Mouse (Mus musculus): ENCODE measurements at regions not wholly inside any gene's neighbourhood (a gene's known extent, or its start where the extent isn't known, plus 50 kb on each side); places are given as distances from the start of the nearest gene placed in this dataset.

GRCm38 (mm10) chr16:29787633-29788511 is 208.7 kb downstream of the Opa1 start:
- ATAC-seq (replicated peaks; ENCODE audit: low FRiP score, low TSS enrichment, poor library complexity, severe bottlenecking), result peak; percentile 94

- no peak for ATAC-seq (replicated peaks; ENCODE audit: low FRiP score, low TSS enrichment, poor library complexity, severe bottlenecking)
Observed at GRCm38 (mm10) chr16:29790064-29790463, 210.9 kb downstream of the Opa1 start.

GRCm38 (mm10) chr16:29799250-29799649 is 220.1 kb downstream of the Opa1 start:
- ATAC-seq (replicated peaks; ENCODE audit: low FRiP score, low TSS enrichment, poor library complexity, severe bottlenecking), result no peak

- ATAC-seq (replicated peaks; ENCODE audit: low FRiP score, low TSS enrichment, poor library complexity, severe bottlenecking), result no peak
Observed at GRCm38 (mm10) chr16:29799893-29800292, 220.8 kb downstream of the Opa1 start.

GRCm38 (mm10) chr16:29800457-29800856 is 221.3 kb downstream of the Opa1 start:
- no peak for ATAC-seq (replicated peaks; ENCODE audit: low FRiP score, low TSS enrichment, poor library complexity, severe bottlenecking)

- ATAC-seq (replicated peaks; ENCODE audit: low FRiP score, low TSS enrichment, poor library complexity, severe bottlenecking), result no peak
Observed at GRCm38 (mm10) chr16:29802085-29802484, 223.0 kb downstream of the Opa1 start.

- ATAC-seq (replicated peaks; ENCODE audit: low FRiP score, low TSS enrichment, poor library complexity, severe bottlenecking), result no peak
Observed at GRCm38 (mm10) chr16:29802603-29803002, 223.5 kb downstream of the Opa1 start.

- ATAC-seq (replicated peaks; ENCODE audit: low FRiP score, low TSS enrichment, poor library complexity, severe bottlenecking), result no peak
Observed at GRCm38 (mm10) chr16:29807859-29808258, 228.7 kb downstream of the Opa1 start.

GRCm38 (mm10) chr16:29808851-29809250 is 229.7 kb downstream of the Opa1 start:
- ATAC-seq (replicated peaks; ENCODE audit: low FRiP score, low TSS enrichment, poor library complexity, severe bottlenecking), result no peak

GRCm38 (mm10) chr16:29813411-29814038 is 234.4 kb downstream of the Opa1 start:
- no peak; the same call in 1 of the 2 replicates for ATAC-seq (replicated peaks; ENCODE audit: low FRiP score, low TSS enrichment, poor library complexity, severe bottlenecking)

- peak; percentile 91 for ATAC-seq (replicated peaks; ENCODE audit: low FRiP score, low TSS enrichment, poor library complexity, severe bottlenecking)
Observed at GRCm38 (mm10) chr16:29814039-29814438, 234.9 kb downstream of the Opa1 start.

GRCm38 (mm10) chr16:29814655-29815054 is 235.5 kb downstream of the Opa1 start:
- ATAC-seq (replicated peaks; ENCODE audit: low FRiP score, low TSS enrichment, poor library complexity, severe bottlenecking), result no peak

GRCm38 (mm10) chr16:29815200-29815599 is 236.1 kb downstream of the Opa1 start:
- ATAC-seq (replicated peaks; ENCODE audit: low FRiP score, low TSS enrichment, poor library complexity, severe bottlenecking), result no peak

- no peak for ATAC-seq (replicated peaks; ENCODE audit: low FRiP score, low TSS enrichment, poor library complexity, severe bottlenecking)
Observed at GRCm38 (mm10) chr16:29815632-29816337, 236.7 kb downstream of the Opa1 start.

GRCm38 (mm10) chr16:29816681-29817369 is 237.7 kb downstream of the Opa1 start:
- ATAC-seq (replicated peaks; ENCODE audit: low FRiP score, low TSS enrichment, poor library complexity, severe bottlenecking), result no peak

GRCm38 (mm10) chr16:29818807-29819440 is 239.8 kb downstream of the Opa1 start:
- peak; percentile 36; the same call in 1 of the 2 replicates for ATAC-seq (replicated peaks; ENCODE audit: low FRiP score, low TSS enrichment, poor library complexity, severe bottlenecking)

GRCm38 (mm10) chr16:29820704-29821103 is 241.6 kb downstream of the Opa1 start:
- no peak for ATAC-seq (replicated peaks; ENCODE audit: low FRiP score, low TSS enrichment, poor library complexity, severe bottlenecking)

- ATAC-seq (replicated peaks; ENCODE audit: low FRiP score, low TSS enrichment, poor library complexity, severe bottlenecking), result no peak
Observed at GRCm38 (mm10) chr16:29822110-29822509, 242.1 kb upstream of the Hes1 start.

GRCm38 (mm10) chr16:29822843-29823401 is 241.3 kb upstream of the Hes1 start:
- no peak for ATAC-seq (replicated peaks; ENCODE audit: low FRiP score, low TSS enrichment, poor library complexity, severe bottlenecking)
